Mouse (Mus musculus) heart, adult 18-20 months (tissue): Measurements from ENCODE around the gene Pfn5. TPM values are rescaled to one million over a fixed set of nuclear protein-coding genes. Genes with fewer than 3 reads are reported as not detected.
"Not testable (repeated sequence)": the region's sequence is repeated elsewhere in the genome, so short reads cannot be mapped to it uniquely, and the experiment has no call there.

Source experiments
- DNase-seq, 2 experiments: peaks; one replicate each; pipeline ENCODE4 v3.0.0; 2021 to 2022; ENCODE audit warnings: mixed read lengths in 1 of 2
- long read RNA-seq, 2 experiments: library from polyadenylated mRNA; stranded (forward); transcript quantifications; one replicate each; pipeline ENCODE4 v2.0.0; 2021
- total RNA-seq, 2 experiments: library from RNA; stranded (reverse); gene quantifications; 2 replicates each; pipeline ENCODE4 v1.2.3; 2021

The Pfn5 gene
- total RNA-seq, result not detected
- long read RNA-seq, experiment 1, result 0 reads
- long read RNA-seq, experiment 2, result 0 reads

DNA sequence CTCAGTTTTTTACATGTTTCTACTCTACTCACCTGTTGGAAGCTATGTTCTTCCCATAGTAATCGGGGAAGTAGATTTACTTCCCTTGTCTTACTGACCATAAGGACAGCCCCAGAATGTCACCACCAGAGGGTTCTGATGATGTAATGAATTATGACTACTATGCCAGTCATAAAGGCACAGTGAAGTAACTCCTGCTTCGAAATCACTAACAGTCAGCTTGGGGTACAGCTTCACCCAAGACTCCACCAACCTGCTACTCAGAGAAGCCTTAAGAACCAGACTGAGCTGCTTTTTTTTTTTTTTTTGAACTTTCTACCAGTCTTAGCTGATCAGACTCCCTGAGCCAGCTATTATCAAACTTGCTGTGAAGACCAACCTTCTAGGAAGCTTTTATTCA is at the start of gene Pfn5, which contains the start of gene Asb12:
Gene Pfn5 (plus strand): TSS at position 218 of the 400 bp plus-strand sequence.
Gene Asb12 (minus strand): TSS at position 101 of the 400 bp plus-strand sequence.
- DNase-seq, result no peak

DNA sequence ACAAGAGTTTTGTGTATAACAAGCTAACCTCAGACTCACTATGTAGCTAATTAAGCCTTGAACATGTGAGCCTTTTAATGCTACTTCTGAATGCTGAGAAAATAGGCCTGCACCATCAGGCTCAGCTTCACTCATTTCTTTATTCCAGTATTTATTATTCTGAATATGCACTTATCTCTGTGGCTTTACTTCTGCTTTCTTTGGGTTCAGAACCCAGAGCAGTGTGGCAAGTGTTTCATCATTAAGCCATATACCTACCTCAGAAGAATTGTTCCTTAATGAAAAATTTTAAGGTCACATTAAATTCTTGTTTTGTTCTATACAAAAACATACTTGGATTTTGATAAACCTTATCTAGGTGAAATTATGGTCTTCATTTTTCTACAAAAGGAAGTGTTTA is 34.0 kb upstream of the Pfn5 start:
- DNase-seq, result no peak

DNA sequence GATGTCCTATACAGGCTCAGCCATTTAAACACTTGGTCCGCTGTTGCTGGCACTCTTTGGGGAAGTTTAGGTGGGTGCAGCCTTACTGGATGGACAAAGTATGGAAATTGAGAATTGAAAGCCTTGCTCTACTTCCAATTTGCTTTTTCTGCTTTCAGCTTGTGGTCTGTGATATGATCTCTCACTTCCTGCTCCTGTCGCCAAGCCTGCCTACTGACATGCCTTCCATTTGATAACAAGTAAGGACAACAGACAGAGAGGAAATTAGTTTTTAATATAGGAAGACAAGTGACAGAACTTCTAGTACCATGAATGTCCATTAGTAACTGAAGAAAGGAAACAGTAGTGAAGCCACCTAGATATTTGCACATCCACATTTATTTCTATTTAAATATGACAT is 32.7 kb upstream of the Pfn5 start:
- DNase-seq, result no peak

DNA sequence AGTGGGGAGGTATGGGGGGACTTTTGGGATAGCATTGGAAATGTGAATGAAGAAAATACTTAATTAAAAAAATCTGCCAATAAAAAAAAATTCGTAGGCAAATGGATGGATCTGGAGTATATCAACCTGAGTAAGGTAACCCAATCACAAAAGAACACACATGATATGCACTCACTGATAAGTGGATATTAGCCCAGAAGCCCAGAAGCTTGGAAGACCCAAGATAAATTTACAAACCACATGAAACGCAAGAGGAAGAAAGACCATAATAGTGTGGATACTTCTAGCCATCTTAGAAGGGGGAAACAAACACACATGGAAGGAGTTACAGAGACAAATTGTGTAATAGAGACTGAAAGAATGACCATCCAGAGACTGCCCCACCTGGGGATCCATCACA is 22.4 kb upstream of the Pfn5 start:
- DNase-seq, result not testable (repeated sequence)

DNA sequence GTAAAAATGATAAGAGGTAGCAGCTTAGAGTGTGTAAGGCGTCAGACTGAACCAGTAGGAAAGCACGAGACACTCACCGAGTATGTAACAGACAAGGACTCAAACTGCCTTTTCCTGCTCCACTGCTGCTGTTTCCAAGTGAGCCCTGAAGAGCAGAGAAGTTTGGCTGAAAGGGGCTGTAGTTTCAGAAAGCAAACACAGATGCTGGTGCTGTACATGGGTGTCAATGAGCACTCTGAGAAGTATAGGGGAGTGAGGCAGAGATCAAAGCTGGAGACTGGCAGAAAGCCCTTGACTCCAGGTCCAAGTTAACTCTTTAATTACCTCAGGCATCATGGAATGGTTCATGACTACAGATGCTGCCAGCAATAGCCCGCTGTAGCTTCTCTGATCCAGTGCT is 3.6 kb upstream of the Pfn5 start:
- no peak for DNase-seq

DNA sequence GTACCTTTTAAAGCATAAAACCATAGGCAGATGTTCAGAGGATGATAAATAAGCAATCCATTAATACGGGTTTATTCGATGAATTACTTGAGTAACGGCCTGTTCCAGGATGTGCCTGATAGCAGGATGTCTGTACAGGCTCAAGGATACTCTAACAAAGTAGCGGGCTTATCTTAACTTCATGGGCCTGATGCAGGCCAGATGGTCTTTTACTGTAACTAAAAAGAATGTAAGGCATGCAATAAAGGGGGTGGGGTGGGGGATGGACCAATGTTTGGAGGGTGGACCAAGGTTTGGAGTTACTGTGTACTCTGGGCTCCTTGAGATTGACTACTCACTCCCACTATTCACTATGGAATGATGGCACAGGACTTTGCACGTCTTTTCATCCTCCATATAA is 42.7 kb downstream of the Pfn5 start:
- no peak for DNase-seq

Other genes starting within 250 kb of the Pfn5 start
- gene Amer1, start 113.2 kb upstream of the Pfn5 start, total RNA-seq, result 1 to 10 TPM; 2.5 to 3.6 TPM
- 10 to 100 TPM; 12.4 TPM for gene Asb12, start 117 bp upstream of the Pfn5 start, total RNA-seq
- gene Zc4h2, start 100.4 kb downstream of the Pfn5 start, total RNA-seq, result 1 to 10 TPM; 1.0 to 1.5 TPM
- under 1 TPM; 0.45 to 0.80 TPM for gene Zc3h12b, start 153.6 kb downstream of the Pfn5 start, total RNA-seq